Mouse (Mus musculus) heart, embryonic 11.5 days (tissue): Measurements from ENCODE around the gene Ctdsp2. TPM values are rescaled to one million over a fixed set of nuclear protein-coding genes. Genes with fewer than 3 reads are reported as not detected.

Source experiments
- ATAC-seq: fragments of 200-750 bp; cut with Nextera tagmentation; replicated peaks from 2 replicates; pipeline ENCODE4 v1.8.0; 2017; ENCODE audit warnings: moderate library complexity; ENCODE audit not compliant: insufficient number of reproducible peaks, low FRiP score, low TSS enrichment
- H3K27ac ChIP-seq: fragments of 300-500 bp; sonication (generic); 2 replicates; pipeline ENCODE4 v1.5.1; 2014; ENCODE audit warnings: mild to moderate bottlenecking, low read depth, low read length
- H3K27me3 ChIP-seq: fragments of 300-500 bp; sonication (generic); 2 replicates; pipeline ENCODE4 v1.6.1; 2014; ENCODE audit warnings: mild to moderate bottlenecking, low read length, mixed read lengths; ENCODE audit not compliant: control insufficient read depth, insufficient read depth
- H3K36me3 ChIP-seq: fragments of 300-500 bp; sonication (generic); 2 replicates; pipeline ENCODE4 v1.6.1; 2014; ENCODE audit warnings: mild to moderate bottlenecking, low read length, moderate library complexity, mixed read lengths; ENCODE audit not compliant: control insufficient read depth, insufficient read depth
- H3K4me1 ChIP-seq: fragments of 300-500 bp; sonication (generic); 2 replicates; pipeline ENCODE4 v1.6.1; 2014; ENCODE audit warnings: low read length; ENCODE audit not compliant: control insufficient read depth, insufficient read depth
- H3K4me2 ChIP-seq: fragments of 300-500 bp; sonication (generic); 2 replicates; pipeline ENCODE4 v1.6.1; 2014; ENCODE audit warnings: mild to moderate bottlenecking, moderate library complexity
- H3K4me3 ChIP-seq: fragments of 300-500 bp; sonication (generic); 2 replicates; pipeline ENCODE4 v1.5.1; 2014; ENCODE audit warnings: low read depth, low read length
- H3K9ac ChIP-seq: fragments of 300-500 bp; sonication (generic); 2 replicates; pipeline ENCODE4 v1.6.1; 2014; ENCODE audit warnings: mild to moderate bottlenecking, low read depth, low read length, moderate library complexity
- H3K9me3 ChIP-seq: fragments of 300-500 bp; sonication (generic); replicated peaks from 2 replicates; pipeline ENCODE4 v1.6.1; 2016; ENCODE audit warnings: low read length; ENCODE audit not compliant: control insufficient read depth
- WGBS: fragments of 180-500 bp; shearing (Covaris S2); extraction: QIAGEN DNeasy Blood & Tissue Kit; methylation state at CpG from one replicate; pipeline ENCODE4 v1.1.7; 2014; ENCODE audit not compliant: insufficient replicate concordance; 5-methylcytosine and 5-hydroxymethylcytosine counted together
- polyA plus RNA-seq: library from polyadenylated mRNA; unstranded; fragments of >200 nt; fragmentation: Nextera tagmentation; extraction: Ambion mirVana; gene quantifications from 2 replicates; pipeline ENCODE4 v1.2.1, GENCODE M21; 2014

The Ctdsp2 gene
- polyA plus RNA-seq, 1 experiment from 2014 or later = 47.6 TPM

- Histone ChIP-seq H3K4me1 (peaks cover 79% of the 10 kb centered on the region), H3K4me2 (peak overlapping the region; percentile 81), H3K9me3 (no peaks in the 10 kb centered on the region), H3K27me3 (no peaks in the 10 kb centered on the region), H3K36me3 (no peaks in the 10 kb centered on the region), H3K27ac (peak overlapping the region; percentile 64; the same call in 1 of the 2 replicates), H3K9ac (peak overlapping the region; percentile 59; the same call in 1 of the 2 replicates), H3K4me3 (peak overlapping the region; percentile 85; the same call in 1 of the 2 replicates)
- WGBS = 34% methylated on average over 14 of the region's 14 CpGs
- no peak for ATAC-seq
Measured at GRCm38 (mm10) chr10:126983193-126983725, 4.7 kb downstream of the Ctdsp2 start.

GRCm38 (mm10) chr10:126984189-126985004, 5.9 kb downstream of the Ctdsp2 start:
- Histone ChIP-seq H3K9me3 (no peaks in the 10 kb centered on the region), H3K9ac (peak overlapping the region; percentile 17), H3K27me3 (no peaks in the 10 kb centered on the region), H3K36me3 (no peaks in the 10 kb centered on the region), H3K4me3 (no peak overlapping the region), H3K4me2 (peak overlapping the region; percentile 81), H3K27ac (peak overlapping the region; percentile 64), H3K4me1 (peaks cover 86% of the 10 kb centered on the region)
- ATAC-seq = no peak
- WGBS = 38% methylated on average over 5 of the region's 5 CpGs

- H3K4me1 ChIP-seq = peaks cover 88% of the 10 kb centered on the region
- peak overlapping the region; percentile 1; the same call in 1 of the 2 replicates for H3K9ac ChIP-seq
- H3K27me3 ChIP-seq = no peaks in the 10 kb centered on the region
- no peak for ATAC-seq
- no peaks in the 10 kb centered on the region for H3K36me3 ChIP-seq
- H3K4me2 ChIP-seq = peak overlapping the region; percentile 81
- peak overlapping the region; percentile 64 for H3K27ac ChIP-seq
- no peak overlapping the region for H3K4me3 ChIP-seq
- 75% methylated on average over 4 of the region's 4 CpGs for WGBS
- H3K9me3 ChIP-seq = no peaks in the 10 kb centered on the region
Measured at GRCm38 (mm10) chr10:126985127-126985526, 6.6 kb downstream of the Ctdsp2 start.

- no peaks in the 10 kb centered on the region for H3K9me3 ChIP-seq
- no peaks in the 10 kb centered on the region for H3K27me3 ChIP-seq
- ATAC-seq = no peak
- no peak overlapping the region for H3K9ac ChIP-seq
- no peak overlapping the region for H3K27ac ChIP-seq
- H3K36me3 ChIP-seq = no peaks in the 10 kb centered on the region
- WGBS = 88% methylated on average over 9 of the region's 9 CpGs
- H3K4me1 ChIP-seq = peaks cover 90% of the 10 kb centered on the region
- H3K4me3 ChIP-seq = no peak overlapping the region
- no peak overlapping the region for H3K4me2 ChIP-seq
Measured at GRCm38 (mm10) chr10:126985579-126985978, 7.1 kb downstream of the Ctdsp2 start.

GRCm38 (mm10) chr10:126986541-126986961, 8.0 kb downstream of the Ctdsp2 start:
- H3K27ac ChIP-seq = peak overlapping the region; percentile 58
- no peak overlapping the region for H3K4me3 ChIP-seq
- H3K27me3 ChIP-seq = no peaks in the 10 kb centered on the region
- peak; percentile 50; the same call in 1 of the 2 replicates for ATAC-seq
- no peak overlapping the region for H3K9ac ChIP-seq
- WGBS = 48% methylated on average over 4 of the region's 4 CpGs
- H3K4me1 ChIP-seq = peaks cover 87% of the 10 kb centered on the region
- H3K36me3 ChIP-seq = no peaks in the 10 kb centered on the region
- H3K4me2 ChIP-seq = peak overlapping the region; percentile 36
- no peaks in the 10 kb centered on the region for H3K9me3 ChIP-seq

- Histone ChIP-seq H3K4me2 (peak overlapping the region; percentile 36), H3K27ac (peak overlapping the region; percentile 58), H3K4me3 (no peak overlapping the region), H3K27me3 (no peaks in the 10 kb centered on the region), H3K4me1 (peaks cover 78% of the 10 kb centered on the region), H3K9ac (peak overlapping the region; percentile 55), H3K36me3 (peaks cover 3% of the 10 kb centered on the region), H3K9me3 (no peaks in the 10 kb centered on the region)
- ATAC-seq = no peak
- 50% methylated on average over 8 of the region's 8 CpGs for WGBS
Measured at GRCm38 (mm10) chr10:126987183-126988118, 8.9 kb downstream of the Ctdsp2 start.

- H3K27ac ChIP-seq = peak overlapping the region; percentile 58
- no peak for ATAC-seq
- no peak overlapping the region for H3K4me3 ChIP-seq
- no peaks in the 10 kb centered on the region for H3K27me3 ChIP-seq
- peaks cover 66% of the 10 kb centered on the region for H3K4me1 ChIP-seq
- peaks cover 8% of the 10 kb centered on the region for H3K36me3 ChIP-seq
- H3K9ac ChIP-seq = peak overlapping the region; percentile 49; the same call in 1 of the 2 replicates
- WGBS = 24% methylated on average over 5 of the region's 5 CpGs
- no peaks in the 10 kb centered on the region for H3K9me3 ChIP-seq
- H3K4me2 ChIP-seq = peak overlapping the region; percentile 31; the same call in 1 of the 2 replicates
Measured at GRCm38 (mm10) chr10:126988513-126989165, 10.1 kb downstream of the Ctdsp2 start.
